Mouse (Mus musculus) megakaryocyte, adult 5-6 weeks (primary cell): Measurements from ENCODE around the gene Prrc2a. TPM values are rescaled to one million over a fixed set of nuclear protein-coding genes. Genes with fewer than 3 reads are reported as not detected.
"Not testable (repeated sequence)": the region's sequence is repeated elsewhere in the genome, so short reads cannot be mapped to it uniquely, and the experiment has no call there.

Source experiments
- ATAC-seq: 2 replicates; pipeline ENCODE4 v1.8.0; 2016; ENCODE audit warnings: mild to moderate bottlenecking, inconsistent platforms; ENCODE audit not compliant: poor library complexity, severe bottlenecking
- total RNA-seq, 2 experiments: library from RNA; stranded (forward) in 1 of 2; stranded (reverse) in 1 of 2; fragments of 153-499, 151-499 nt in 1 of 2; fragments of 221-1000, 200-1000 nt in 1 of 2; gene quantifications; 2 replicates each; pipeline versions ENCODE4 v1.2.3 to v1.2.4; 2015 to 2017

Gene Prrc2a
- total RNA-seq, 2 experiments from 2014 or later = 35.8 to 172 TPM

- peak; percentile 68 for ATAC-seq
Measured at GRCm38 (mm10) chr17:35135591-35136320, 28.9 kb downstream of the Prrc2a start.

GRCm38 (mm10) chr17:35134801-35135590 lies 29.7 kb downstream of the Prrc2a start, which contains the start of gene Bag6:
Bag6 (plus strand) TSS chr17:35135178.
- ATAC-seq = peak; percentile 88

DNA sequence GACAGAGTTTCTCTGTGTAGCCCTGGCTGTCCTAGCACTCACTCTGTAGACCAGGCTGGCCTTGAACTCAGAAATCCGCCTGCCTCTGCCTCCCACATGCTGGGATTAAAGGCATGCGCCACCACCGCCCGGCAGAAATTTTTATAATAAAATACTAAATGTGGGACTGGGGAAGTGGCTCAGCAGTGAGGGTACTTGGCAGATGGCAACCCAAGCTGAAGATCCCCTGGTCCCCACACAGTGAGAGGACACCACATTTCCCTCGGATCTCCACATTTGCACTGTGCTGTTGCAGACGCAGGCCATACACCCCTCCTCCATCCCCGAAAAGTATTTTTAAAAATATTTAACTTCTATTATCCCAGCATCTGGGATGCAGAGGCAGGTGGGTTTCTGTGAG lies 31.2 kb downstream of the Prrc2a start:
- ATAC-seq = no peak

DNA sequence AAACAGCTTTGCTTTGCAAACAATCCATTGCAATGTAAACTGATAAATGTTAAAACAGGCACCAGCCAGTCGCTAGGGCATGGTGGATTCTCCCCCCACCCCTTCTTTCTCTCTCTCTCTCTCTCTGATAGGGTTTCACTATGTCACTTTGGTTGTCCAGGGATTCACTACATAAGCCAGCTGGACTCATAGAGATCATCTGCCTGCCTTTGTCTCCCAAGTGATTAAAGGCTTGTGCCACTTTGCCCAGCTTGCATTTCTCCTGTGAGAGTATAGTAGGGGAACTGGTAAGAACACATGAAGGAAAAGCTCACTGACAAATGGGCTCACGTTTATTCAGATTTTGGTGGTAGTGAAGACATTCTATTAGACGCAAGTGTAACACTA lies 32.5 kb downstream of the Prrc2a start:
- no peak for ATAC-seq

GRCm38 (mm10) chr17:35131500-35132173 lies 33.1 kb downstream of the Prrc2a start, which contains the start of gene Apom:
Apom (minus strand) TSS chr17:35132050.
- no peak for ATAC-seq

DNA sequence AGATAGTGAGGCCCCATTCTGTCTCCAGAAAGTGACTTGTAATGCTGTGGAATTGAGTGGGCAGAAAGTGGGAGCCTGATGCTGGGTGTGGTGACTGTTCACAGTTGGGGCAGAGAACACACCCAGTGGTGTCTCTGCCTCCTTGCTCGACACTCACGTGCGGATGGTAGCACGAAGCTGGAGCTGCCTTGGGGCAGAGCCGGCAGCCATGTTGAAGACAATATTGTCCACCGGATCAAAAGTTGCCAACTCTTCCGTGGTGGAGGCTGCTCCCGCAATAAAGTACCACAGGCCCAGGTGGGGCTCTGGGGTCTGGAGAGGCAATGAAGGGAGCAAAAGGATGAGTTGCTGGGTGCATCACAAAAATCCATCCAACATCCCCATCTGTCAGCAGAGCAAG lies 33.7 kb downstream of the Prrc2a start:
- ATAC-seq = no peak

DNA sequence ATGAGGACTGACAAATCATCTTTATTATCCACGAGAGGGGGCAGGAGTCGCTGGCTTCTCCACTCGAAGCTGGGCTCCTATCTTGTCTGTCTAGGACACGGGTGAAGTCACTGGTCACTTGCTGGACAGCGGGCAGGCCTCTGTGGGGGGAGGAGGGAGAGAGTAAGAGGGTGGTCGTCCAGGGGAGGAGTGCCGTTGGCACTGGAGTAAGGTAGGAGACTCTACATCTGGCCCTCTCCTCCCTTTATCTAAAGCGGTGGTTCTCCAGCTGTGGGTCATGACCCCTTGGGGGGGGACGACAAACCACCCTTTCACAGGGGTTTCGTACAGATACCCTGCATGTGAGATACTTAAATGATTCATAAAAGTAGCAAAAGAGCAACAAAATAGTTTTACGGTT lies 35.7 kb downstream of the Prrc2a start:
- no peak for ATAC-seq

DNA sequence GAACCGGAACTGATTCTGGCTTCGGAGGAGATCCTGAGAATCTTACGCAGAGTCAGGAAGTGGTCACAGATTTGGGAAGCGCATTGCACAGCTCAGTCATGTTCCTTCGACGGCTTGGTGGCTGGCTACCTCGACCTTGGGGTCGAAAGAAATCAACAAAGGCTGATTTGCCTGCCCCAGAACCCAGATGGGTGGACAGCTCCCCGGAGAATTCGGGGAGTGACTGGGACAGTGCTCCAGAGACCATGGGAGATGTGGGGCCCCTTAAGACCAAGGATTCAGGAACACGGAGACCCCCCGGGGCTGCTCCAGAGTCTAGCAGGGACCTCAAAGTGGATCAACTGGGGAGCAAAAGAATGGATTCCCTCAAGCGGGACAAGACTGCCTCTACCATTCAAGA lies 37.7 kb downstream of the Prrc2a start:
- ATAC-seq = peak; percentile 14; the same call in 1 of the 2 replicates

DNA sequence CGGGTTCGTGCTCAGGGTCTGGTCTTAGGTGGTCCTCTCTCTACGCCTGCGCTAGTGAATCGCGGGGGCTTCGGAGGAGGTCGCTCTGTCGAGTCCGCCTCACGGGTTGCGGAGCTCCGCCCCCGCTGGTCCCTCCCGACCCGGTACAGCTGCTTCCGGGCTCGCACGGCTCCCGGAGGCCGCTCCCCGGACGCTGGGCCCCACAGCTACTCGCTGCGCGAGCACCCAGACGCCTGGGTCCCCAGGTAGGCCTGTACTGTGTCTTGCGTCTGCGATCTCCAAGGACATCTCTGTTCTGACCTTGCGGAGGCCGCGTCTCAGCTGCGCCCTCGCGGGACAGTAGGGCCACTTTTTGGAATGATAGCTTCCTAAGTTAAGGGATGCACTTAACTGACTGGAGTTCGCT lies 38.5 kb downstream of the Prrc2a start, which contains the start of gene D17H6S53E:
Gene D17H6S53E, plus strand, starts transcription at position 168 of the 406 bp plus-strand sequence.
- ATAC-seq = peak; percentile 65

GRCm38 (mm10) chr17:35125578-35125977 lies 39.1 kb downstream of the Prrc2a start:
- no peak for ATAC-seq

DNA sequence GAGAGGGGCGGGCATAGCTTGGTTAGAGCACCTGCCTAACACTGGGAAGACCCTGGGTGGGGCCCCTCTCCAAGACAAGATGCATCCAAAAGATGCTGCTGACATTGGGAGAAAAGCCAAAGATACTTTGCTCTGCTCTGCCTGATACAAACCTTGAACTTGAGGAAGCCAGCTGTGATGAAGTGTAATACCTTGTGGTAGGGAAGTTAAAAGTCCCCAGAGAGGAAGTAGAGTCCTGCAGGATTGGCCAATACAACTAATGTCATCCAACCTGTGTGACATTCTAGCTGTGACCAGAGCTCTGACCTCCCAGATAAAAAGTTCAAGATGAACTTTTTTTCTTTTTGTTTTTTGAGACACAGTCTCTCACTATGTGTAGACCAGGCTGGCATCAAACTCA lies 39.6 kb downstream of the Prrc2a start:
- ATAC-seq = peak; percentile 42

- ATAC-seq = not testable (repeated sequence)
Measured at GRCm38 (mm10) chr17:35124261-35124896, 40.3 kb downstream of the Prrc2a start.

DNA sequence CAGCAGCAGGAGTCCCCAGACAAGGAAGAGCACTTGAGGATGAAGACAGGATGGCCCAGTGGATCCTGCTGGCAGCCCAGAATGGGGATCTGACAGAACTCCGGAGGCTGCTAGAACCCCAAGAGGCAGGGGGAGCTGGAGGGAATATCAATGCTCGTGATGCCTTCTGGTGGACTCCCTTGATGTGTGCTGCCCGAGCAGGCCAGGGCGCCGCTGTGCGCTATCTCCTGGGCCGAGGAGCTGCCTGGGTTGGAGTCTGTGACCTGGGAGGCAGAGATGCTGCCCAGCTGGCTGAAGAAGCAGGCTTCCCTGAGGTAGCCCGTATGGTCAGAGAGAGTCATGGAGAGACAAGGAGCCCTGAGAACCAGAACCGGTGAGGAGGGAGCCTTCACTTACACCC lies 41.4 kb downstream of the Prrc2a start:
- ATAC-seq = not testable (repeated sequence)

GRCm38 (mm10) chr17:35121871-35122303 lies 42.8 kb downstream of the Prrc2a start, which contains the start of gene Csnk2b:
Csnk2b (minus strand) TSS chr17:35122053.
- ATAC-seq = no peak

DNA sequence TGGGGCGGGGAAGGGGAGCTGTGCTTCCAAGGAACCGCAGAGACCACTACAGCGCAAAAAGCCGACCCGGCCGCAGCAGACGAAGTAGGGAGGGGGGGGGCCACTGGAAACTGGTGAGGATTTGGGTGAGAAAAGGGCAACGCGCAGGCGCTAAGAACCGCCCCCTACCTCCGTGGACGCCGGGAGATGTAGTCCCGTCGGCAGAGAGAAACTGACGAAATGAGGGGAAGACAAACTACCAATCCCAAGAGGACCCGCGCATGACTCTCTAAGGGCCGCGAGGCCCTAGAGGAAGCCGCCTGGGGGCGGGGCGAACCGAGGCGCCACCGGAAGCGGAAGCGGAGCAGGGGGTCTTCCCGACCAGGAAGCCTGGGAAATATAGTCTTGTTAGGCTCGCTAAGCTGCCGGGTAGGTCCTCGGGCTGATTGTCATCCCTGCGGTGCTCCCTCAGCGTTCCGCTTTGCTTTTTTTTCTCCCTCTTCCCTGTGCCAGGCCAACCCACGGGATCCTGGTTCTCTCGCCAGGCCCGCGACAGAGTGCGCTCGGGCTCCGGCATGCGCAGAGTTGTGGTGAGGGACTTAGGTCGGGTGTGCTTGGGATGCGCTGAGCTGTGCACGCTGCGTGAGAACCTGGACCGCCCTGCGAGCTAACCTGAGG lies 43.4 kb downstream of the Prrc2a start, which contains the start of gene Gpank1:
Gene Gpank1, plus strand, starts transcription at position 313 of the 657 bp plus-strand sequence.
- ATAC-seq = peak; percentile 92

DNA sequence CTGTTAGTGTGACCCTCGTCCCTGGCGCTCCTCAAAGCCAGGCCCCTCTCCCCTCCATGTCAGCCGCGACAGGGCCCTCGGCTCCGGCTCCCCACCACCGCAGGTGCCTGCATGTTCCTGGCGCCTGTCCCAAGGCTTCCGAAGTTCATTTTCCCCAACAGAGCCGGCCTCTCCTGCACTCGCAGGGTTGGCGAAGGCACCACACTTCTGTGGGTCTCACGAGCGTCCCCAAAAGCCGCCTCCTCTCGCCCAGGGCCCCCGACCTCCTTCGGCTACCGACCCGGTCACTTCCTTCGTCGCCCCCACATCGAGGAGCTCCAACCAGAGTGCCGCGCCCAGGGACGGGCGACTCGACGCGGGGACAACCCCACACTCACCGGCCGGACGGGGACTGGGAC lies 44.0 kb downstream of the Prrc2a start:
- ATAC-seq = no peak

DNA sequence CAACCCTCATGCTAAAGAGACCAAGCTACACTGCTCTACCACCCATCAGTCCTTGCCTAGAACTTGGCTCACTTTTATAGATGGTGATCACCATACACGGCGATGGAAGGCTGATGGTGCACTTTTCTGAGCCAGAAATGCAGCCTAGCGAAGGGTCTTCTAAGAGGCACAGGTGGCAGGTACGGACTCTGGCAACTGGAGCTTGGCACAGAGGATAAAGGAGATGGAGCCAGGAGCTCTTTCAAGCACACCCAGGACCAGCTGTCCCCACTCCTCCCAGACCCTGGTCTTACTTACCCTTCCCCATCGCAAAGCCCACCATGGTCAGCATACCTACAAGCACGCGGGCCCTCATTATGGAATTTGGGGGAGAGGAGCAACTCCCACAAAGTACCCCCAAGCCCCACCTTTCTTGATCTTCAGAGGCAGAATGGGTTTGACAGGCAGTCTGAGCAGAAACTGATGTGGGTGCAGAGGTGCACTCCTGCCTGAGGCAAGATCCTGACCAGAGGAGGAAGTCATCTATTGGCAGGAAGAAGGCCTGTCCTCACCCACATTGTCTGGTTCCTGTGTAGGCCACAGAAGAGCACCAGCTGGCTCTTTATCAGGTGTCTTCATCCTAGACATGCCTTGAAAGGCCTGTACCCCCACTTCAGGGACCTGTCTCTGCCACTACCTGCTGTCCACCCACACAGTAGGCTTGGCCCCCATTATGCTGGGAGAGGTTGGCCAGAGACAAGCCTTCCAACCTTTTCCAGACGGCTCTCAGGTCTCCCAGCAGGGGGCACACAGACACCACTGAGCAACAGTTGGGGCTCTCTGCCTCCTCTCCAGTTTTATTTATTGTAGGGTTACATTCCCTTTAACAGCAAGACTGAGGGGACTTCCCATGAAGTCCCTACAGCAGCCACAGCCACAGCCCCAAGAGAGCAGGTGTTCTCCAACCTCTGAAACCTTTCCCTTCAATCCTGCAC lies 49.4 kb downstream of the Prrc2a start, which contains the start of gene Ly6g5b:
Gene Ly6g5b, minus strand, starts transcription at position 383 of the 974 bp plus-strand sequence.
- ATAC-seq = peak; percentile 90

DNA sequence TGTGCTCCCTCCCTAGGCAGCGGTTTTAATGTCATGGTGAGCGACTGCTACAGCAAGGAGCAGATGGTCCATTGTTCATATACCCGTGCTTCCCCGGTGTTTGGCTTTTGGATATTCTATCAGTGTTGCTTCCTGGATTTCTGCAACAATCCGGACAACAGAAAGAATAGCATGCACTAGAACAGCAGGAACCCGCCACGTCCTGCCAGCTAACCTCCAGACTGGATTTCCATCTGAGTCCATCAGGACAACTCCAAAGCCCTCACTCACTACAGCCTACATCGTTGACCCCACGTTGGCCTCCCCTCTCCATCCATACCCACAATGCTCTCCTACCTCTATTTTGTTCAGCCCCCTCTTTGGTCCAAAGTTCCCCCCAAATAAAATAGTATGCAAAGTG lies 52.9 kb downstream of the Prrc2a start:
- no peak for ATAC-seq

GRCm38 (mm10) chr17:35108097-35108496 lies 56.6 kb downstream of the Prrc2a start, which contains the start of gene Ly6g5c:
Ly6g5c (plus strand) TSS chr17:35108279.
- no peak for ATAC-seq
